Mouse (Mus musculus) telencephalon, adult 2 months (tissue): Measurements from ENCODE around the gene Slco2a1.

Experiments
- DNase-seq: peaks from one replicate; pipeline ENCODE4 v3.0.0-alpha.2; 2011; ENCODE audit warnings: low read depth, low spot score

The Slco2a1 gene

GRCm38 (mm10) chr9:102988462-102988861 lies at the start of gene Slco2a1:
Slco2a1 (plus strand) TSS chr9:102988712.
- no peak for DNase-seq

DNA sequence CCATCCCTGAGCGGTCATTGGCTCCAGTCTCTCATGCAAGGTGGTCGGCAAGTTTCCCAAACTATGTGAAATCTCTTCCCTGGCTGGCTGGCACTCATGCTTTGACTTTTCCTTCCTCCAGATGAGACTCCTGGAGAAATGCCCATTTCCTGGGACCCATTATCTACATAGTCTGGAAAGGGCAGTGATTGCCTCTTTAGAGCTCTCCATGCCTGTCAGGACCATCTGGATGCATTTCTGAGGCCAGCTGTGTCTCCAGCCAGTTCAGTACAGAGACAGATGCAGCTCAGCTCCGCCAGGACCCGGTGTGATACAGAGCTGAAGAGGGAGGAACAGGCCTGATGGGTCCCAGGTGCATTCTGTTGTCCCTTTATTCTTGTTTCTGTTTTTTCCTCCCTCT lies 46.3 kb upstream of the Slco2a1 start:
- no peak for DNase-seq

GRCm38 (mm10) chr9:102944891-102945290 lies 43.6 kb upstream of the Slco2a1 start:
- DNase-seq, result no peak

GRCm38 (mm10) chr9:102946469-102947015 lies 42.0 kb upstream of the Slco2a1 start:
- DNase-seq, result no peak

DNA sequence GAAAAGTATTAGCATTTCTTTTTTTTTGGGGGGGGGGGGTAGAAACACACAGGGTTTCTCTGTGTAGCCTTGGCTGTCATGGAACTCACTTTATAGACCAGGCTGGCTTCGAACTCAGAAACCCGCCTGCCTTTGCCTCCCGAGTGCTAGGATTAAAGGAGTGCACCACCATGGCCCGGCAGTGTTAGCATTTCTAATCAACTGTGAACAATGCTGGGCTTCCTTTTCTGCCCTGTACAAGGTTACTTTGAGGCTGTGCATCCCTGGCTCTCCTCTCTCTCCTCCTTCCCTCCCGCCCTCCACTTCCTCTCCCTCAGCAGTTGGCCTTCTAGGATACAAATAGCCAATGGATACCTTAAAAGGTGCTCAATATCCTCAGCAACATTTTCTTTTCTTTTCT lies 39.8 kb upstream of the Slco2a1 start:
- DNase-seq, result no peak

- no peak for DNase-seq
Measured at GRCm38 (mm10) chr9:102951091-102951994, 37.2 kb upstream of the Slco2a1 start.

DNA sequence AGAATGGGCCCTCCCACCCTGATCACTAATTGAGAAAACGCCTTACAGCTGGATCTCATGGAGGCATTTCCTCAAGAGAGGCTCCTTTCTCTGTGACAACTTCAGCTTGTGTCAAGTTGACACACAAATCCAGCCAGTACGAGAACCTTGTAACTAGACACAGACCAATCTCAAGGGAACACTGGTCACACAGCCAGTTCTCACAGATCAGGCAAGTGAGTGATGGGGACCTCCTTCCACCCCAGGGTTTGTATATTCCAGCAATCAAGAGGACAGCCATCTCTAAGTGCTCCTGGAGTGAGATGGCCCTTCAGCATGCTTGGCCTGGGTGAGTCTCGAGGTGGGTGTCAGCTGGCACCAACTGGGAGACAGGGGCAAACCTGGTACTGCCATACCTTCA lies 32.6 kb upstream of the Slco2a1 start:
- no peak for DNase-seq

DNA sequence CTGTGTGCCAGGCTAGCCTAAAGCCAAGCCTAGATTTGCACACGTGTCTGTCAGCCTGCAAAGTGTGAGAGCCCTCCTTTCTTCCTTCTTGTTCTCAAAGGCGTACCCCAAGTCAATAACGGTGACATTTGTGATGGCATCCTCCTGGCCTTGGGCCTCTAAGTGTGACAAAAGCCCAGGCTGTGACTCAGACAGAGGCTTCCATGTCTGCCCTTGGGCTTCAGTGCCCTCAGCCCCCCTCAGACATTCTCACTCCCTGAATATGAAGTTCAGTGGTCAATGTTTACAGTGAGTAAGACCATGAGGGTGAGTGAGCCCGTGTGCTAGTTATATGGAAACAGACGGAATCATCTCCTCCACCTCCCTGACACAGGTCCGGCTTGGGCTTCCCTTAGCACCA lies 29.8 kb upstream of the Slco2a1 start:
- DNase-seq, result no peak

GRCm38 (mm10) chr9:102961356-102962092 lies 27.0 kb upstream of the Slco2a1 start:
- DNase-seq, result no peak

- DNase-seq, result no peak
Measured at GRCm38 (mm10) chr9:102962093-102962788, 26.3 kb upstream of the Slco2a1 start.

DNA sequence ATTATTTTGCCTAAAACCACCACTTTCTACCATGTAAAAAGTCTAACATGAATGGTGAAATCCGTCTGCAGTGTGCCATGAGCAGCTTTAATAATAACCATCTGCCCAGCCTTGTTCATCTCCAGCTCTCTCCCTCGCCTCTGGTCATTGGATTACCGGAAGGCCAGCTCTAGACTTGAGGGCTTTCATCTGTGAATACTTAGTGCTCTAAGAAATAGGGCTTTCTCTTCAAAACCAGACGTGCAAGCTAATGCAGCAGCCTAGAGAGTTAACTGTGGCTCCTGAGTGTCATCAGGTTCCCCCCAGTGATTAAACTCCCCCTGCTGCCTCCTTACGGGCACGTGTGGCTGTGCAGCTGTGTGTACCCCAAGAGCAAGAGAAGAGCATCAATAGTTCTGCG lies 25.2 kb upstream of the Slco2a1 start:
- DNase-seq, result no peak

- DNase-seq, result no peak
Measured at GRCm38 (mm10) chr9:102964644-102965043, 23.9 kb upstream of the Slco2a1 start.

- no peak for DNase-seq
Measured at GRCm38 (mm10) chr9:102972393-102973050, 16.0 kb upstream of the Slco2a1 start.

GRCm38 (mm10) chr9:102975887-102976286 lies 12.6 kb upstream of the Slco2a1 start:
- no peak for DNase-seq

DNA sequence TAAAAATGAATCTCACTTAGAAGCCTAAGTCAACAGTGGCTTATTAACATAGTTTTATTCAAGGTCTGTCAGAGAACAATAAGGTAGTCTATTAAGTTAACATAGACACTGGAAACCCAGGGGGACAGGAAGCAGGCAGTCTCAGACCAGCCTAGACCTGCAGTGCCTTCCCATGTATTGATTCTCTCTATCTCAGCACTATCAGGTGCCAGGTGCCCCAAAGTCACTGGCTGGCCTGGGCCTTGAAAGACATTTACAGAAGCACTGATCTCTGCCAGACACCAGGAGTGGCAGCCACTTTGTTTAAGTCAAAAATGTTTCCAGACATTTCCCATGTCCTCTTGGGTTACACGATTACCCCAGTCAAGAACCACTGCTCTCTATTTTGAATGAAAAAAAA lies 11.4 kb upstream of the Slco2a1 start:
- DNase-seq, result no peak

DNA sequence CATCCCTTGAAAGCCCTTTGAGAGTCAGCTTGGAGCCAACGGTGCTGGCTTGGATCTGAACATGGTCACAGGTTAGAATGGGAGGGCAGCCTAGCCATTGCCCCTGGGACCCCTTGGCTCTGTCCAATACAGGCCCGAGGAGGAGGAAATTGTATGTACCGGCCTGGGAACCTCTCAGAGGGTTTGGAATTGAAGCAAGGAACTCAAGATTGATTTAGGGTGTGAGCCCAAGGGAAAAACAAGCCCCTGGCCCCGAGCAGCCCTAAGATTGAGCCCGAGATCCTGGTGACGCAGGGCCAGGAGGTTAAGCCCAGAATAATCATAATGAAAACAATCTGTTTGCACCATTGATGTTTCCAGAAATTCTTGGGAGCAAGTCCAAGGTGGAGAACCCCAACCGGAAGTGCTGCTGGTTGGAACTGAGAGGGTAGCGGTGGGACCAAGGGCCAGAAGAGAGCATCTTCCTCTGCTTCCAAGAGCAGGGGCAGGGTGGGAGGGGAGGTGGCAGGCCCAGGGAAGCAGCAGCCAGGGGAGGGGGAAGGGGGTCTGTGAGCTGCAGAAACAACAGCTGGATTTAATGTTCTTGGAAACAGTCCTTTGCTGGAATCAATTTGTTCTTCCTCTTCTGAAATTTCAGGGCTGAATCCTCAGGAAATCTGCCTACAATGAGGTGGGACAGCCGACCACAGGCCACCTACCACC lies 10.6 kb upstream of the Slco2a1 start:
- no peak for DNase-seq

GRCm38 (mm10) chr9:102979011-102979700 lies 9.4 kb upstream of the Slco2a1 start:
- DNase-seq, result no peak

GRCm38 (mm10) chr9:102979956-102980355 lies 8.6 kb upstream of the Slco2a1 start:
- DNase-seq, result no peak

GRCm38 (mm10) chr9:102980420-102980819 lies 8.1 kb upstream of the Slco2a1 start:
- no peak for DNase-seq

- no peak for DNase-seq
Measured at GRCm38 (mm10) chr9:102981791-102982190, 6.7 kb upstream of the Slco2a1 start.
